Mouse (Mus musculus) ovary, postnatal 10 days (tissue): ENCODE results near the gene Arhgef28.

ENCODE experiments used
- DNase-seq: peaks from one replicate; pipeline ENCODE4 v3.0.0; 2022; ENCODE audit warnings: low spot score

Gene Arhgef28

GRCm38 (mm10) chr13:98015981-98016922, 190.0 kb downstream of the Arhgef28 start:
- no peak for DNase-seq

GRCm38 (mm10) chr13:98014892-98015291, 191.3 kb downstream of the Arhgef28 start:
- no peak for DNase-seq

DNA sequence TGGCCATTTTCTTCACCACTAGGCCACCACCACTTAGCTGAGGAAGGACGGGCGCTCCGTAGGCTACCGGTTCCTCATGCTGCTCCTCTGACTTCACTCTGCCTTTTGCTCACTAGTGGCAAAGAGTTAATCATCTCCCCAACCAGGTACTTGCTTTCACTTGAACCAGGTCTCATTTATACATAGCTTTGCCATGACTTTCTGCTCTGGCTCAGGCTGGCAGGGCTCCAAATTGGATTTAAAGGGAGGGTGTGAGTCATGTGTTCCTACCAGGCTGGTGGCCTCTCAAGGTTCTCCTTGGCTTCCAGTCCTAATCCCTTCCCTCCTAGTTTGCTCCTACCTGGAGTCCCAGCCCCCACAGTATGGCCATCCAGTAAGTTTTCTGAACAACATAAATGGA, 192.5 kb downstream of the Arhgef28 start:
- no peak for DNase-seq

GRCm38 (mm10) chr13:98011931-98012341, 194.3 kb downstream of the Arhgef28 start:
- DNase-seq, result no peak

DNA sequence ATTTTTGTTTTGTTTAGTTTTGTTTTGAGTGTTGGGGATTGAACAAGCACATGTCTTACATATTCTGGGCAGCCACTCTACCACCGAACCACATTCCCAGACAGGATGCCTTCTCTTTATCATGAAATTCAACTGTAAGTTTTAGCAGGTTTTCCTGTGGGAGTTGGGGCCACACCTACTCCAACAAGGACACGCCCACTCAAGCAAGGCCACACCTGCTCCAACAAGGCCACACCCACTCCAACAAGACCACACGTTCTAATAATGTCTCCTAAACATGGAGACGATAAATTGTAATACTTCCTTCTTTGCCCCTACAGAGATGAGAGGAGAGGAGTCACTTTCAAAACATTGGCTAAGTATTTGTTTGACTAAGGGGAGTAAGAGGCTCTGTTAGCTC, 197.2 kb downstream of the Arhgef28 start:
- DNase-seq, result no peak

DNA sequence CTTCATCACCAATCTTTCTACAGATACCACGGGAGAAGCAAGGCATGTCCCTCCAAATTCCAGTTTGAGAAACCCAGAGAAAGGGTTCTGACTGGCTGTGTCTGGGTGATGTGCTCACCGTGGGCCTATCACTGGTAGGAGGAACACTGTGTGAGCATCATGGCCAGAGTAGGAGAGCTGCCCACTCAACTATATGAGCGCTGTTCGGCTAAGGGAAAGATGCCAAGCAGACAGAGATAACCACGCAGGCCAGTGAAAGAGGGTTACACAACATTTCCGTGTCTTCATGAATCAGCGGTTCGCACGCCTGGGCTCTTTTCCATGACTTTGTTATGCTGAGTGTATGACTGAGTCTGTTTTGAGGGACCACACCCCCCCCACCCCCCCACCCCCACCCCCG, 197.7 kb downstream of the Arhgef28 start:
- no peak for DNase-seq

- DNase-seq, result no peak
These were observed 200.5 kb downstream of the Arhgef28 start for GRCm38 (mm10) chr13:98005611-98006218.

- no peak for DNase-seq
These were observed 201.4 kb downstream of the Arhgef28 start for GRCm38 (mm10) chr13:98004647-98005414.

- DNase-seq, result no peak
These were observed 202.5 kb downstream of the Arhgef28 start for GRCm38 (mm10) chr13:98003690-98004089.

DNA sequence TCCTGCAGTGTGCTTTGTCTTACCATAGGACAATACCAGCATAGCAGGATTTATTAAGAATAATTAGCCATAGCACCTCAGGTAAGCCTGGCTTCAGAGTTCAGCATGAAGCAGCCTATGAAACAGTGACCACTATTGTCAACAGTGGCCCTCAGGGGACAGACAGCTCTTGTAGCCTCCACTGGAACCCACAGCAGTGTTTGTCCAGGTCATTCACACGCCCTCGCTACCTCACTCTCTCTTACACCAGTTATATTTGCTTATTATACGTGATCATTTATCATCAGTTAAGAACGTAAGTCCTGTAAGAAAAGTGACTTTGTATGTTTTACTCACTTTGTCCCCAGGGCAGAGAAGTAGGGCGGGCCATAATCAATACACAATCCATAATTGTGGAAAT, 203.6 kb downstream of the Arhgef28 start:
- no peak for DNase-seq

DNA sequence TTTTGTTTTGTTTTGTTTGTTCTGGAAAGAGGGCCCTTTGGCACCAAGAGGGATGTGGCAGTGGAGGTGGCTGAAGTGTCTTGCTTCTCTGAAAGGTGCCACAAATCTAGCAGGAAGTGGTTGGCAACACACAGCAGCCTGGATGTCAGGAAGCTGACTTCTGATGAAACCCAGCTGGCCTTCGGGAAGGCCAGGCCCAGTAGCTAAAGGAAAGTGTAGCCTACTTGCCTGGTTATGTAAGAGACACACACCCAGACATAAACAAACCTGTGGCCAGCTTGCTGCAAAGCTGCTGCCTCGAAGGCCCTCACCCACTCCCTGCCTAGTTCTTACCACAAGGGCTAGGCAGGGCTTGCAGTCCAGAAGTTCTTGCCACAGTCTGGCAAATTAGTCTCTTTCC, 204.1 kb downstream of the Arhgef28 start:
- DNase-seq, result no peak

GRCm38 (mm10) chr13:98001719-98002118, 204.5 kb downstream of the Arhgef28 start:
- DNase-seq, result no peak

DNA sequence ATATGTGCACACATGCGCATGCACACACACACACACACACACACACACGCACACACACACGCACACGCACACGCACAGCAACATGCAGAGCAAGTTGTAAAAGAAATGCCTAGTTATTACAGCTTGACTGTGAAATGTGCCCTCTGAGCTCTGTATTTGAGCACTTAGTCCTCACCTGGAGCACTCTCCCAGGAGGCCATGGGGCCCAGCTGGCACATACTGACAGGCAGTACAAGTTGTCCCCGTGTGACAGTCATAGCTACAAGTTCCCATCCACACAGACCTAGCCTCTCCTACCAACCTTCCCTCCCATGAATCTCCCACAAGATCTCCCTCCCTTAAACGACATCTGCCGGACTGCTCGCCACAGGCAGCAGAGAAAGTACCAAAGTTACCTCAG, 205.4 kb downstream of the Arhgef28 start:
- DNase-seq, result no peak

GRCm38 (mm10) chr13:97999130-97999529, 207.1 kb downstream of the Arhgef28 start:
- DNase-seq, result no peak

GRCm38 (mm10) chr13:97998570-97998969, 207.7 kb downstream of the Arhgef28 start:
- DNase-seq, result no peak

DNA sequence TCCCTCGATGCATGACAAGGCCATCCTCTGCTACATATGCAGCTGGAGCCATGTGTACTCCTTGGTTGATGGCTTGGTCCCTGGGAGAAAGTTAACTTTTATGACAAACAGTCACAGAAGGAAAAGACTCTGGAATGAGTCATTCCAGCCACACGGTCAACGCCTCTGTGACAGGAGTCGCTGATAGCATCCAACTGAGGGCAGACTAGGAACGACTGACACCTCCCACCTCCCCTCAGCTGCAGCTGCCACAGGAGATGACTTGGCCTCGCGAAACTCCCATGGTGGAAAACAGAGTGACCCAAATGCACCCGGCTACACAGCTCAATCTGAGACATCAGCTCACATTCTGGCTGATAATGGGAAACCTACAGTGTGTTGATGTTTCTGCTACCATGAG, 215.3 kb downstream of the Arhgef28 start:
- DNase-seq, result no peak

- no peak for DNase-seq
These were observed 217.4 kb downstream of the Arhgef28 start for GRCm38 (mm10) chr13:97988796-97989195.

DNA sequence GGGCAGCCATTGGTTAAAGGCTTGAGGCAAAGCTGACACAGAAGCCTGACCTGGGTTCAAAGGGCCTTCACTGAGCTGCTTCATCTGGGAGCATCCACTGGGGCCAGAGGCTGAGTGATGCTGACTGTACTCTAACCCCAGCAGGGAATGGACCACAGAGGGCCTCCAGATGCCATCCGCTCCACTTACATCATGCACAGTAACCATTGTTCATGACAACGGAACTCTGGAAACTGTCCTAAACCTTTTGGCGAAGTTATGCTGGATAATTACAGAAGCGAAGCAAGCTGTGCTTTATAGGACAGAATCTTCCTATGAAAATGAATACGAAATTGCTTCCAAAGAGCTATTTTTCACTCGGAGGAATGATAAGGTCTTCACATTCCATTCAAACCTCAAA, 219.5 kb downstream of the Arhgef28 start:
- DNase-seq, result no peak

- DNase-seq, result no peak
These were observed 229.1 kb downstream of the Arhgef28 start for GRCm38 (mm10) chr13:97977104-97977503.

DNA sequence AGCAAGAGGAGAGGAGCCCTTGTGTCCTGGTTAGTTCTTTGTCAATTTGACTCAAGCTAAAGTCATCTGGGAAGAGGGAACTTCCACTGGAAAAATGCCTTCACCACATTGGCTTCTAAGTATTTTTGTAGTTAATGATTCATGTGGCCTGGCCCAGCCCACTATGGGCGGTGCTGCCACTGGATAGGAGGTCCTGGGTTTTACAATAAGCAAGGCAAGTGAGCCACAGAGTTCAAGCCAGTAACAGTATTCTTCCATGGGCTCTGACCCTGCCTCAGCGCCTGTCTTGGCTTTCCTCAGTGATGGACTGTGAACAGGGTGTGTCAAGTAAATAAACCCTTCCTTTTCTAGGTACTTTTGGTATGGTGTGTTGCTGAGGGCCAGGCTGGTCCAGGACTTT, 229.6 kb downstream of the Arhgef28 start:
- no peak for DNase-seq

DNA sequence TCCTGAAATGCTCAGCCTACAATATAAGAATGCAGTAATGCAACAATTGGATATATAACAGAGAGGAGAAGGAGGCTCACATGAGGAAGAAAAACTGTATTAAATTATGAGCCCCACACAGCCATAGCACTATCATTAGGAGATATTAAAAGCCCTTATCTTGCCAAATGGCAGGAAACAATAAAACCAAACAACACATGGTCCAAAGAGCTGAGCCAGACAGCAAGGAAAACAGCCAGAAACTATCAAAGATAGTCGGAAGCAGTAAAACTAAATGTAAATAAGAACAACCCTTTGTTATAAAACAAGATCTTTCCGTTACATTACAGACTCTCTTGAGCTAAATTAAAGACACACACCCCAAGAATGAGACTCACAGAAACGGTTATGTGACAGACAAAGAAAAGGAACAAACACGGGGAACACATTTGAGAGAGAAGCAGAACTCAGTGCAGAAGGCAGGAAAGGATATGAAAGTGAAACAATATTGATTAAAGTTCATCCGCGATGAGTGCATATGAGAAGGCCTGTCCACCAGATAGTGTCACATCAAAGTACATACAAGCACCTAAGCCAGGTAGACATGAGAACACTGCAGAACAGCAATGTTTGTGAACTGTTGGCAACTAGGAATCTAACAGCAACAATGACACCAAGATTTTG, 231.6 kb downstream of the Arhgef28 start:
- no peak for DNase-seq

DNA sequence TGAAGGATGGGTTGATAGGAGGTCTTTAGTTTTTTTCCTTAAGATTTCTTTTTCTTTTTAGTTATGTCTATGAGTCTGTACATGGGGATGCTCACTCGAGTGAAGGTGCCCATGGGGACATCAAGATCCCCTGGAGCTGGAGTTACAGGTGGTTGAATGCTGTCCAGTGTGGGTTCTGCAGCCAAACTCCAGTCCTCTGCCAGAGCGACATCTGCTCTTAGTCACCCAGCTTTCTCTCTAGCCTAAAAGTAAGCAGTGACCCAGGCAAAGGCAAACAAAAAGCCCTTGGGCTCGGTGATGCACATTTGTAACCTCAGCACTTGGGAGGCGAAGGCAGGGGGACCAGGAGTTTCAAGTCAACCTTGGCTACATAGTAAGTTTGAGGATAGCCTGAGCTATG, 232.3 kb downstream of the Arhgef28 start:
- no peak for DNase-seq
